Mouse (Mus musculus) embryonic facial prominence, embryonic 13.5 days (tissue): ENCODE measurements around the gene Gm9999. TPM values are rescaled to one million over a fixed set of nuclear protein-coding genes. Genes with fewer than 3 reads are reported as not detected.
"Not testable (repeated sequence)": the region's sequence is repeated elsewhere in the genome, so short reads cannot be mapped to it uniquely, and the experiment has no call there.

Experiments used
- ATAC-seq: fragments of 200-750 bp; cut with Nextera tagmentation; 2 replicates; pipeline ENCODE4 v1.8.0; 2017; ENCODE audit warnings: low read depth; ENCODE audit not compliant: insufficient number of reproducible peaks, insufficient read depth, low FRiP score, low TSS enrichment
- H3K27ac ChIP-seq: fragments of 300-500 bp; sonication (generic); 2 replicates; pipeline ENCODE4 v1.5.1; 2015; ENCODE audit warnings: moderate library complexity, mild to moderate bottlenecking, inconsistent platforms
- H3K27me3 ChIP-seq: fragments of 300-500 bp; sonication (generic); 2 replicates; pipeline ENCODE4 v1.6.1; 2015; ENCODE audit warnings: mild to moderate bottlenecking, inconsistent platforms
- H3K36me3 ChIP-seq: fragments of 300-500 bp; sonication (generic); 2 replicates; pipeline ENCODE4 v1.6.1; 2015; ENCODE audit warnings: mild to moderate bottlenecking, inconsistent platforms
- H3K4me1 ChIP-seq: fragments of 300-500 bp; sonication (generic); 2 replicates; pipeline ENCODE4 v1.6.1; 2015; ENCODE audit warnings: inconsistent platforms
- H3K4me2 ChIP-seq: fragments of 300-500 bp; sonication (generic); 2 replicates; pipeline ENCODE4 v1.6.1; 2015; ENCODE audit warnings: moderate library complexity, mild to moderate bottlenecking, inconsistent platforms
- H3K4me3 ChIP-seq: fragments of 300-500 bp; sonication (generic); 2 replicates; pipeline ENCODE4 v1.5.1; 2015; ENCODE audit warnings: mild to moderate bottlenecking, inconsistent platforms
- H3K9ac ChIP-seq: fragments of 300-500 bp; sonication (generic); 2 replicates; pipeline ENCODE4 v1.6.1; 2015; ENCODE audit warnings: mild to moderate bottlenecking, inconsistent platforms
- H3K9me3 ChIP-seq: fragments of 300-500 bp; sonication (generic); 2 replicates; pipeline ENCODE4 v1.6.1; 2016; ENCODE audit warnings: inconsistent platforms
- WGBS: fragments of 180-500 bp; shearing (Covaris S2); methylation state at CpG from one replicate; pipeline ENCODE4 v1.1.7; 2015; ENCODE audit warnings: mixed read lengths; 5-methylcytosine and 5-hydroxymethylcytosine counted together
- polyA plus RNA-seq: library from polyadenylated mRNA; unstranded; fragments of >200 nt; fragmentation: Nextera tagmentation; extraction: Ambion mirVana; gene quantifications from 2 replicates; pipeline ENCODE4 v1.2.1, GENCODE M21; 2015

Gene Gm9999
- polyA plus RNA-seq, 1 experiment from 2014 or later: not detected

- no peaks in the 10 kb centered on the region for H3K27me3 ChIP-seq
- no peak overlapping the region for H3K27ac ChIP-seq
- peaks cover 9% of the 10 kb centered on the region; the same call in 1 of the 2 replicates for H3K9me3 ChIP-seq
- no peak for ATAC-seq
- no peaks in the 10 kb centered on the region for H3K36me3 ChIP-seq
- H3K9ac ChIP-seq: no peak overlapping the region
- H3K4me2 ChIP-seq: no peak overlapping the region
- 93% methylated on average over 11 of the region's 11 CpGs for WGBS
- no peak overlapping the region for H3K4me3 ChIP-seq
- no peaks in the 10 kb centered on the region for H3K4me1 ChIP-seq
These were observed 7.9 kb upstream of the Gm9999 start for GRCm38 (mm10) chr7:46975456-46975855.

GRCm38 (mm10) chr7:46985718-46986505 lies 2.5 kb downstream of the Gm9999 start:
- ATAC-seq: no peak
- H3K9me3 ChIP-seq: no peaks in the 10 kb centered on the region
- no peaks in the 10 kb centered on the region for H3K27me3 ChIP-seq
- 49% methylated on average over 8 of the region's 8 CpGs for WGBS
- H3K4me1 ChIP-seq: peaks cover 17% of the 10 kb centered on the region
- no peak overlapping the region for H3K4me2 ChIP-seq
- no peak overlapping the region for H3K4me3 ChIP-seq
- peaks cover 3% of the 10 kb centered on the region; the same call in 1 of the 2 replicates for H3K36me3 ChIP-seq
- H3K27ac ChIP-seq: peak overlapping the region; percentile 57
- peak overlapping the region; percentile 36; the same call in 1 of the 2 replicates for H3K9ac ChIP-seq

- Histone ChIP-seq H3K27ac (peak overlapping the region; percentile 57), H3K36me3 (peaks cover 4% of the 10 kb centered on the region), H3K9ac (no peak overlapping the region), H3K4me1 (peaks cover 17% of the 10 kb centered on the region), H3K9me3 (no peaks in the 10 kb centered on the region), H3K27me3 (no peaks in the 10 kb centered on the region), H3K4me2 (no peak overlapping the region), H3K4me3 (no peak overlapping the region)
- ATAC-seq: 0 out of 2 replicates have a peak, but pooled peaks have one; percentile 20
- WGBS: 59% methylated on average over 5 of the region's 5 CpGs
These were observed 3.3 kb downstream of the Gm9999 start for GRCm38 (mm10) chr7:46986646-46987045.

- Histone ChIP-seq H3K9me3 (no peaks in the 10 kb centered on the region), H3K4me3 (no peak overlapping the region), H3K36me3 (peaks cover 8% of the 10 kb centered on the region), H3K4me2 (no peak overlapping the region), H3K27me3 (no peaks in the 10 kb centered on the region), H3K4me1 (peaks cover 17% of the 10 kb centered on the region), H3K9ac (no peak overlapping the region), H3K27ac (peak overlapping the region; percentile 57)
- 50% methylated on average over 2 of the region's 2 CpGs for WGBS
- no peak for ATAC-seq
These were observed 3.7 kb downstream of the Gm9999 start for GRCm38 (mm10) chr7:46987073-46987472.

GRCm38 (mm10) chr7:46989387-46989786 lies 6.0 kb downstream of the Gm9999 start:
- H3K4me3 ChIP-seq, ATAC-seq, H3K27ac ChIP-seq, H3K27me3 ChIP-seq, H3K9me3 ChIP-seq, H3K9ac ChIP-seq, H3K4me2 ChIP-seq: not testable (repeated sequence)
- WGBS: 78% methylated on average over 4 of the region's 4 CpGs
- H3K36me3 ChIP-seq: peaks cover 30% of the 10 kb centered on the region
- H3K4me1 ChIP-seq: peaks cover 17% of the 10 kb centered on the region

GRCm38 (mm10) chr7:46993079-46993478 lies 9.7 kb downstream of the Gm9999 start:
- Histone ChIP-seq H3K36me3 (peaks cover 65% of the 10 kb centered on the region), H3K4me1 (no peaks in the 10 kb centered on the region), H3K27me3 (no peaks in the 10 kb centered on the region), H3K4me2 (no peak overlapping the region), H3K9me3 (no peaks in the 10 kb centered on the region), H3K4me3 (no peak overlapping the region), H3K9ac (no peak overlapping the region), H3K27ac (no peak overlapping the region)
- WGBS: 88% methylated on average over 8 of the region's 8 CpGs
- no peak for ATAC-seq

GRCm38 (mm10) chr7:46995558-46995957 lies 12.2 kb downstream of the Gm9999 start:
- Histone ChIP-seq H3K4me1 (peaks cover 9% of the 10 kb centered on the region), H3K4me3 (no peak overlapping the region), H3K9me3 (no peaks in the 10 kb centered on the region), H3K36me3 (peaks cover 77% of the 10 kb centered on the region), H3K27me3 (no peaks in the 10 kb centered on the region), H3K27ac (no peak overlapping the region), H3K4me2 (no peak overlapping the region), H3K9ac (no peak overlapping the region)
- ATAC-seq: no peak
- WGBS: 94% methylated on average over 3 of the region's 3 CpGs

- WGBS: 95% methylated on average over 4 of the region's 4 CpGs
- Histone ChIP-seq H3K4me3 (no peak overlapping the region), H3K9ac (no peak overlapping the region), H3K36me3 (peaks cover 70% of the 10 kb centered on the region), H3K4me1 (peaks cover 21% of the 10 kb centered on the region), H3K27ac (no peak overlapping the region), H3K4me2 (no peak overlapping the region), H3K27me3 (no peaks in the 10 kb centered on the region), H3K9me3 (no peaks in the 10 kb centered on the region)
- no peak for ATAC-seq
These were observed 13.6 kb downstream of the Gm9999 start for GRCm38 (mm10) chr7:46997008-46997407.

- H3K4me2 ChIP-seq: no peak overlapping the region
- no peak for ATAC-seq
- no peaks in the 10 kb centered on the region for H3K27me3 ChIP-seq
- no peak overlapping the region for H3K4me3 ChIP-seq
- H3K36me3 ChIP-seq: peaks cover 64% of the 10 kb centered on the region
- H3K27ac ChIP-seq: no peak overlapping the region
- no peaks in the 10 kb centered on the region for H3K9me3 ChIP-seq
- H3K4me1 ChIP-seq: peaks cover 29% of the 10 kb centered on the region
- WGBS: 89% methylated on average over 21 of the region's 21 CpGs
- H3K9ac ChIP-seq: no peak overlapping the region
These were observed 14.4 kb downstream of the Gm9999 start for GRCm38 (mm10) chr7:46997644-46998395.

- Histone ChIP-seq H3K27ac (no peak overlapping the region), H3K9ac (no peak overlapping the region), H3K4me2 (no peak overlapping the region), H3K27me3 (no peaks in the 10 kb centered on the region), H3K4me3 (no peak overlapping the region), H3K9me3 (no peaks in the 10 kb centered on the region), H3K4me1 (peaks cover 36% of the 10 kb centered on the region), H3K36me3 (peaks cover 52% of the 10 kb centered on the region)
- ATAC-seq: no peak
- WGBS: 97% methylated on average over 2 of the region's 2 CpGs
These were observed 15.6 kb downstream of the Gm9999 start for GRCm38 (mm10) chr7:46998942-46999341.

GRCm38 (mm10) chr7:46999983-47000643 lies 16.7 kb downstream of the Gm9999 start:
- peaks cover 40% of the 10 kb centered on the region for H3K4me1 ChIP-seq
- H3K27me3 ChIP-seq: no peaks in the 10 kb centered on the region
- H3K36me3 ChIP-seq: peaks cover 41% of the 10 kb centered on the region
- H3K9me3 ChIP-seq: no peaks in the 10 kb centered on the region
- ATAC-seq: no peak
- H3K4me2 ChIP-seq: no peak overlapping the region
- H3K4me3 ChIP-seq: no peak overlapping the region
- WGBS: 71% methylated on average over 8 of the region's 8 CpGs
- H3K27ac ChIP-seq: peak overlapping the region; percentile 62; the same call in 1 of the 2 replicates
- H3K9ac ChIP-seq: no peak overlapping the region
